Mouse (Mus musculus) adrenal gland, postnatal 4 days (tissue): ENCODE results near the gene Krt5. TPM values are rescaled to one million over a fixed set of nuclear protein-coding genes. Genes with fewer than 3 reads are reported as not detected.
"Not testable (repeated sequence)": the region's sequence is repeated elsewhere in the genome, so short reads cannot be mapped to it uniquely, and the experiment has no call there.

Experiments used
- DNase-seq, 2 experiments: peaks; one replicate each; pipeline ENCODE4 v3.0.0; 2021 to 2022; ENCODE audit warnings: low spot score in 2 of 2, mixed read lengths in 2 of 2
- long read RNA-seq, 2 experiments: library from polyadenylated mRNA; stranded (forward); transcript quantifications; one replicate each; pipeline ENCODE4 v2.0.0; 2021
- total RNA-seq, 2 experiments: library from RNA; stranded (reverse); gene quantifications; 2 replicates each; pipeline ENCODE4 v1.2.3; 2021

Krt5 gene
- not detected for total RNA-seq
- long read RNA-seq, experiment 1, partial matches to known transcripts = 1 of 1 reads
- long read RNA-seq, experiment 1, other reads (novel, unspliced or antisense) = 0 of 1 reads
- long read RNA-seq, experiment 2 = 0 reads

DNA sequence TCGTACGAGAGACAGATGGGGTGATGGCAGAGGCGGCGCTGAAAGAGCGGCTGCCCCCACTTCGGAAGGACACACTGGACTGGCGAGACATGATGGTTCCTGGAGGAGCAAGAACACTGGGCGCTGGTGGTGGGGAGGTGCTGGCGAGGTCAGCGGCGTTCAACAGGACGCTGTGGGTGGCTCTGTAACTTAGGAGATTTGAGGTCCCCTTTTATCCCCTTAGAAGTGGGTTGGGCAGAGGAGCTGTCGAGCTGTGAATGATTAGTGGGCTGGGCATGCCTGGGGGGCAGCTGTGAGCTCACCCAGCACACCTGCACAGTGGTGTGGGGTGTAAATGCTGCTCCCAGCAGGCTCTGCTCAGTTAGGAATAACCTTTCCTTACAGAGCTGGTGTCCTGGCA, at the start of gene Krt5:
Krt5 (minus strand) TSS at position 179 of the 400 bp plus-strand sequence.
- no peak for DNase-seq

GRCm38 (mm10) chr15:101742711-101743110, 30.0 kb upstream of the Krt5 start, which contains the start of gene Krt71:
Krt71 (minus strand) TSS chr15:101743109.
- no peak for DNase-seq

- no peak for DNase-seq
Measured at GRCm38 (mm10) chr15:101737786-101738185, 25.1 kb upstream of the Krt5 start.

- no peak for DNase-seq
Measured at GRCm38 (mm10) chr15:101730653-101731052, 18.0 kb upstream of the Krt5 start.

GRCm38 (mm10) chr15:101724686-101725085, 12.0 kb upstream of the Krt5 start:
- DNase-seq = no peak

- no peak for DNase-seq
Measured at GRCm38 (mm10) chr15:101715831-101716230, 3.1 kb upstream of the Krt5 start.

DNA sequence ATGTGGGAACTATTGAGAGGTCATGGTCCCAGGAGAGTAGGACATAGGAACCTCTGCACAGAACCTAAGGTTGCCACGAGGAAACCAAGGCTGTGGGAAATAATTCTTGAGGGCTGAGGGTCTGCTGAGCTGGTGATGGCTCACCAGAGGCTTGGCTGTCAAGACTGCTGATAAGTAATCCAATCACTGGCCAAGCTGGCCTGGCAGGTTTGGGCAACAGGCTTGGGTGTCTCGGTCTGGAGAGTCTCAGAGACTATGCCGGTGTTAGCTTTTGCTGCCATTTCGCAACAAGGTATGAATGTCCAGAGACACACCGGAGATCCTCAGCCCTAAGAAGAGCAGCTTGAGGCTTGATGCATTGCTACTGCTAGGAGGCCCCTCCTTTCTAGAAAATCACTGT, 1.7 kb upstream of the Krt5 start:
- DNase-seq = no peak

GRCm38 (mm10) chr15:101713731-101714130, 1.0 kb upstream of the Krt5 start:
- no peak for DNase-seq

DNA sequence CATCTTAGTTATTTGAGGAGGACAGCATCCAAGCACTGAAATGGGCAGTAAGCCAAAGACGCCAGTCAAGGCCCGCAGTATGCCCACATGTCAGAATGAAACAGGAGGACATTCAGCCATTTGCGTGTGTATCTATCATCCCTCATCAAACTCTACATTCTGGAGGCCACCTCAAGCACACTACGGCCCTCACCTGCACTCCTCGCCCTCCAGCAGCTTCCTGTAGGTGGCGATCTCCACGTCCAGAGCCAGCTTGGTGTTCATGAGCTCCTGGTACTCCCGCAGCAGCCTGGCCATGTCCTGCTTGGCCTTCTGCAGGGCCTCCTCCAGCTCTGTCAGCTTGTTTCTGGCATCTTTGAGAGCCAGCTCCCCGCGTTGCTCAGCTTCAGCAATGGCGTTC, 4.0 kb downstream of the Krt5 start:
- no peak for DNase-seq

- DNase-seq = no peak
Measured at GRCm38 (mm10) chr15:101707454-101707853, 5.2 kb downstream of the Krt5 start.

DNA sequence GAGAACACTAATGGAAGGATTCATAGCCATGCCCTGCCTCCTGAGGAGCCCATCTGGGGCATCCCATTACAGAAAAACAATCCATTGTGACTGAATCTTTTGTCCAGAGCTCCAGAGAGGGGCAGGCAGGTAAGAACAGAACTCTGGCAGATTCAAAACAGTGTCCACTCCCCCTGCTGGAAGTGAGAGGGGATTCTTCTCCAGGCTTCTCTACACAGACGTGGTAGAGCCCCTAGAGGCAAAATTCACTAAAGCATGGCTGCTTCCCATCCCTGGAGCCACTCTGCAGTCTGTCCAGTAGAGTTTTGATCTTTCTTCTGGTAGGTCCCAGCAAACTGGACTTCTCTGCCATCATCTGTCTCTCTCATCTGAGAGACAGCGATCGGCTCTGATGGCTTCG, 8.6 kb downstream of the Krt5 start:
- no peak for DNase-seq

DNA sequence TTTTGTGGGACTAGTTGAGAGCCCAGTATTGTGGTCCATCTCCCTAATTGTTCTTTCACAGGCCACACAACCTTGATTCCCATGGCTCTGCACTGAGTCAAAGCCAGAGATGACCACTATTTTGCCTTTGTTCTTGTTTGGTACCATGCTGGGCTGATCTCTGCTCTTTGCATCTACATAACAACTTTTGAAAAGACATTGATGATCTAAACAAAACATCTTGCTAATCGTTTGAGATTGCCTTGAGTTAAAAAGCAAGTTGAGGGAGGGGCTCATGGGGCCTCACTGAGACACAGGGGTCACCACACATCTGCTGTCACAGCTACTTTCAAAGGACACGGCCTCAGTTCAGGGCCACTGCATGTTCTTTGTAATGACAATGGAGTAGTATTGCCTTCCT, 10.3 kb downstream of the Krt5 start:
- no peak for DNase-seq

GRCm38 (mm10) chr15:101699866-101700265, 12.8 kb downstream of the Krt5 start:
- no peak for DNase-seq

GRCm38 (mm10) chr15:101699192-101699591, 13.5 kb downstream of the Krt5 start:
- DNase-seq = no peak

DNA sequence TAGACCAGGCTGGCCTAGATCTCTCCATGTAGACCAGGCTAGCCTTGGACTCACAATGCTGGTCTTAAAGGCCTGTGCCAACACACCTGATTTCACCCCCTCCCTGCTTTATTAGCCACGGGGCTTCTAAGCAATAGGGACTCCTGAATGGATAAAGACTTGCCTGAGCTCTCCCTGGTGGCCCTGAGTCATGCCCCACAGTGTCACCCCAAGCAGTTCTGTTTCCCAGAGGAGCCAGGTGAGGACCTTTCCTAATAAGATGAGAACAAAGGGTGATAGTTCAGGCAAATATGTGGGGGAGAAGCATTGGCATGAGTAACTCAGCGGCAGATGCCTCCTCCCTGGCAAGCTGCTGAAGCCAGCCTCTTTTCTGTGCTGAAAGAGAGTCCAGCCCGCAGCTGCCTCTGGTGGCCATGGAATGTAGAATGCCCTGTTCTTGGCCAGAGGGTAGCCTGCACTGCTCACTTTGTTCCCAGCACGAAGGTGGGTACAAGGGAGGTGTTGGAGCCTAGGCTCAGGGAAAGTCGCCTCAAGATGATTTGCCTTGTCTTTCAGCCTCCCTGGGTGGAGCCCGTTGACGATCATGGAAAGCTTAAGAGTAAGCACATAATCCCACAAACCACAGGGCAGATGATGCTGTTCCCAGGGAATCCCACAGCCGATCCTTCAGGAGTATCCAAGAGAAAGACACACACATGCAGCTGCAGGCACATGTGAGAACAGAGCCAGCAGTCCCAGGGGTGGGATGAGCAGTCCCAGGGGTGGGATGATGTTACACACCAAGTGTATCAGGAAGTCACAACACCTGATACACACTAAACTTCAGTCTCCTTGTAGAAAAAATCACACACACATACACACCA, 15.1 kb downstream of the Krt5 start:
- no peak for DNase-seq

GRCm38 (mm10) chr15:101694207-101694606, 18.5 kb downstream of the Krt5 start, which contains the start of gene Krt6a:
Krt6a (minus strand) TSS chr15:101694307.
- DNase-seq = no peak

DNA sequence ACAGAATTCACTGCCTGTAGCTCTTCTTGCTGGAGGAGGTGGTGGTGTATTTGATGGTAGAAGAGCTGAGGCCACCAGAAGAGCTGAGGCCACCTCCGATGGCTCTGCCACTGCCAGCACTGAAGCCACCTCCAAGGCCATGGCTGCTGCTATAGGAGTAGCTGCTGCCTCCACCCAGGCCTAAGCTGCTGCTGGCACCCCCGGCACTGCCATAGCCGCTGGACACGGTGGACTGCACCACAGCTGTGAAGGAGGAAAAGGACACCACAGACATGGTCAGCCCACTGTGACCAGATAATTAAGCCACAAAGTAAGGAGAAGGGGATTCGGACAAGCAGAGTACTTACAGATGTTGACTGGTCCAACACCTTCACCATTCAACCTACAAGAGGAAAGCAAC, 22.2 kb downstream of the Krt5 start:
- not testable (repeated sequence) for DNase-seq

- no peak for DNase-seq
Measured at GRCm38 (mm10) chr15:101688161-101688560, 24.5 kb downstream of the Krt5 start.

GRCm38 (mm10) chr15:101680187-101680586, 32.5 kb downstream of the Krt5 start, which contains the start of gene Krt6b:
Krt6b (minus strand) TSS chr15:101680287.
- no peak for DNase-seq

- no peak for DNase-seq
Measured at GRCm38 (mm10) chr15:101675978-101676377, 36.7 kb downstream of the Krt5 start.
